Mouse (Mus musculus) cerebellum, adult 8-10 months (tissue): Measurements from ENCODE around the gene Hibadh.

ENCODE experiments used
- DNase-seq: peaks from one replicate; pipeline ENCODE4 v3.0.0; 2022

The Hibadh gene

GRCm38 (mm10) chr6:52501479-52501878 lies 138.7 kb downstream of the Hibadh start:
- no peak for DNase-seq
